Mouse (Mus musculus): Measurements from ENCODE around the gene Sprtn. TPM values are rescaled to one million over a fixed set of nuclear protein-coding genes. Genes with fewer than 3 reads are reported as not detected.

Gene Sprtn
- 10.7 and 16.8 TPM in 2 replicates for total RNA-seq (2012; rRNA removed)

DNA sequence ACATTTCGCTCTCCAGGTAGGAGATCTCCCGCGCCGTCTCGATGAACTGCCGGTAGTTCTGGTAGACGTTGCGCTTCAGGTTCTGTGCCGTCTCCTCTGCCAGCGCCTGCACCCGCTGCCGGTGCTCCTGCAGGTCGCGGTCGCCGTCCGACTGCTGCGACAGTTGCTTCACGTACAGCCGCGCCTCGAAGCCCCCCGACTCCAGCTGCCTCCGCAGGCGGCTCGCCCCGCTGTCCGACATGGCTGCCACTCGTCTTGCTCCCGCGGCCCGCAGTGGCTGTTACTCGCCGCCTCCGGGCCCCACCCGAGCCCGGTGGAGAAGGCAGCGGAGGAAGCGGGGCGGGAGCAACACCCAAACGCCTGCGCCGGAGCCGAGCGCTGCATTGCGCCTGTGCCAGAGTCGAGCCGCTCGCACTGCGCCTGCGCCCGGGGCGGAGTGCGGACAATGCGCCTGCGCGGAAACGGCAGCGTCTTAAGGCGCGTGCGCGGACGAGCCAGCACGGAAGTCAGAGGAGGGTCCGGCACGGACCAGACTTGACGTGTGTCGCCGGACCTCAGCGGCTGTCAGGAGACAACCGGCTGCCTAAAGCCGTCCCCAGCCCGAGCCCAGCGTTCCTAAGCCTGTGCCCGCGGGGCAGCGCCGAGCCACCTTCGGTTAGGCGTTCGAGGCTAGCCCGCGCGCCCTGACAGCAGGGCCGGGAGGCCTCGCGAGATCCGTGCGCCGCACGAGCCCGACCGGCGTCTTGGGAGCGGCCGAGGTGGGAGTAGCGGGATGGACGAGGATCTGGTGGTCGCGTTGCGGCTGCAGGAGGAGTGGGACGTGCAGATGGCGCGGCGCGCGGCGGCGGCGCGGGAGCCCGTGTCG is at the start of gene Sprtn, which contains the start of gene Exoc8:
TSS of gene Sprtn (plus strand) at position 501 of the 865 bp plus-strand sequence.
TSS of gene Exoc8 (minus strand) at position 320 of the 865 bp plus-strand sequence.
- TF ChIP-seq HCFC1 (IDR thresholded peaks at IDR 0.05; ENCODE audit: borderline replicate concordance, insufficient read depth, low read length), result peak; percentile 16
- no peak for TF ChIP-seq ZC3H11A (IDR thresholded peaks at IDR 0.05; ENCODE audit: borderline replicate concordance, low read depth, low read length)
- TF ChIP-seq ZNF384 (IDR thresholded peaks at IDR 0.05; ENCODE audit: low read depth, low read length), result no peak
- peak; percentile 93 for TF ChIP-seq CHD2 (IDR thresholded peaks at IDR 0.05; ENCODE audit: low read depth, low read length)
- no peak for TF ChIP-seq MAFK (IDR thresholded peaks at IDR 0.05; ENCODE audit: insufficient read depth, low read depth, low read length)
- H3K4me3 ChIP-seq (ENCODE audit: insufficient read depth in 1 of 2, low read depth in 1 of 2, low read length in 2 of 2, poor library complexity in 1 of 2, severe bottlenecking in 1 of 2), result peak within 1 kb of the TSS; percentile 73 to 95
- no peaks in the 10 kb centered on the region for H3K9me3 ChIP-seq (ENCODE audit: control insufficient read depth, insufficient read depth, low read depth, low read length)
- H3K27ac ChIP-seq (ENCODE audit: insufficient read depth, low read depth, low read length, poor library complexity, severe bottlenecking), result no peak within 1 kb of the TSS
- DNase-seq (ENCODE audit: low read depth, low spot score), result peak; percentile 86
- H3K36me3 ChIP-seq (ENCODE audit: control insufficient read depth, insufficient read depth, low read length, poor library complexity, severe bottlenecking), result peaks cover 36% of the 10 kb centered on the region
- H3K4me1 ChIP-seq (ENCODE audit: control insufficient read depth in 2 of 2, insufficient read depth in 2 of 2, low read length in 2 of 2, poor library complexity in 1 of 2), result peaks cover 0 to 14% of the 10 kb centered on the region in 2 experiments; a peak in 2 of 4 replicates
- in situ Hi-C loops (cut with MboI; ENCODE audit: low sequenced_read_pairs in 2 of 2, unreplicated experiment in 2 of 2), result no loop called here
- peak within 1 kb of the TSS; percentile 93 for H3K9ac ChIP-seq (ENCODE audit: insufficient read depth, low read depth, low read length, poor library complexity, severe bottlenecking)

DNA sequence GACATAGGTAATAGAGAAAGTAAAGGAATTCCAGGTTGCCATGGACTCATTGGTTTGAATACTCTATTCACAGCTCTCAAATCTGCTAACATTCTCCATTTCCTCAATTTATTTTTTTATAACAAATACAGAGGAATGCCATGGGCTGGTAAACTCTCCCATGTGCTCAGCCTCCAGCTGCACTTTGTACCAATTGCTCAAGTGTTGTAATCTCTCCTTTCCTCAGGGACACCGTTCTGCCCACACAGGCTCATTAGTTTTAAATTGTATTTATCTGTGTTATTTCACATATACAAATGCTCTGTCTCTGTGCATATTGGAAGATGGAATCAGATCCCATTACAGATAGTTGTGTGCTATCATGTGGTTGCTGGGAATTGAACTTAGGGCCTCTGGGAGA is 44.2 kb upstream of the Sprtn start:
- no peak for TF ChIP-seq ZC3H11A (IDR thresholded peaks at IDR 0.05; ENCODE audit: borderline replicate concordance, low read depth, low read length)
- no peak for TF ChIP-seq CHD2 (IDR thresholded peaks at IDR 0.05; ENCODE audit: low read depth, low read length)
- TF ChIP-seq HCFC1 (IDR thresholded peaks at IDR 0.05; ENCODE audit: borderline replicate concordance, insufficient read depth, low read length), result no peak
- no peak for TF ChIP-seq MAFK (IDR thresholded peaks at IDR 0.05; ENCODE audit: insufficient read depth, low read depth, low read length)
- TF ChIP-seq ZNF384 (IDR thresholded peaks at IDR 0.05; ENCODE audit: low read depth, low read length), result no peak
- no peak overlapping the region for H3K9ac ChIP-seq (ENCODE audit: insufficient read depth, low read depth, low read length, poor library complexity, severe bottlenecking)
- H3K4me1 ChIP-seq (ENCODE audit: control insufficient read depth in 2 of 2, insufficient read depth in 2 of 2, low read length in 2 of 2, poor library complexity in 1 of 2), result no peaks in the 10 kb centered on the region
- DNase-seq (ENCODE audit: low read depth, low spot score), result no peak
- no peak overlapping the region for H3K27ac ChIP-seq (ENCODE audit: insufficient read depth, low read depth, low read length, poor library complexity, severe bottlenecking)
- H3K9me3 ChIP-seq (ENCODE audit: control insufficient read depth, insufficient read depth, low read depth, low read length), result no peaks in the 10 kb centered on the region
- H3K36me3 ChIP-seq (ENCODE audit: control insufficient read depth, insufficient read depth, low read length, poor library complexity, severe bottlenecking), result peaks cover 11% of the 10 kb centered on the region
- no peak overlapping the region for H3K4me3 ChIP-seq (ENCODE audit: insufficient read depth in 1 of 2, low read depth in 1 of 2, low read length in 2 of 2, poor library complexity in 1 of 2, severe bottlenecking in 1 of 2)
- in situ Hi-C loops (cut with MboI; ENCODE audit: low sequenced_read_pairs in 2 of 2, unreplicated experiment in 2 of 2), result no loop called here

DNA sequence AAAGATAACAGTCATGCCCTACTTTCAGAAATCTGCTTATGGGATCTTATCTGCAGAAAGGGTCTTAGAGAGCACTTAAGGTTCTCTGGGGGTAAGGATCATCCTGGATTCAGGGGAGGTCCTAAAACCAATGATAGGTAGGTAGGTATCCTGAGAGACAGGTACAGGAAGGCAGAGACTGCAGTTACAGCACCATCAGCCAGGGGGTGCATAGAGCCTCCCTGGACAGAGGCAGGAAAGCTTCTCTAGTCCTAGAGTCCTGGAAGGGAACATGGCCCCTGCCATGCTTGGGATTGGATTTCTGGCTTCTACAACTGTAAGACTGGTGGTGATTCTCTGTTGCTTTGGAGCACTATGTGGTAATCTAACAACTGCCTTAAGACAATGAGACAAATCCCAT is 38.2 kb upstream of the Sprtn start:
- no peak overlapping the region for H3K9ac ChIP-seq (ENCODE audit: insufficient read depth, low read depth, low read length, poor library complexity, severe bottlenecking)
- H3K27ac ChIP-seq (ENCODE audit: insufficient read depth, low read depth, low read length, poor library complexity, severe bottlenecking), result no peak overlapping the region
- H3K9me3 ChIP-seq (ENCODE audit: control insufficient read depth, insufficient read depth, low read depth, low read length), result no peaks in the 10 kb centered on the region
- H3K36me3 ChIP-seq (ENCODE audit: control insufficient read depth, insufficient read depth, low read length, poor library complexity, severe bottlenecking), result peaks cover 30% of the 10 kb centered on the region
- in situ Hi-C loops (cut with MboI; ENCODE audit: low sequenced_read_pairs in 2 of 2, unreplicated experiment in 2 of 2), result no loop called here
- DNase-seq (ENCODE audit: low read depth, low spot score), result peak; percentile 36
- no peak for TF ChIP-seq ZNF384 (IDR thresholded peaks at IDR 0.05; ENCODE audit: low read depth, low read length)
- TF ChIP-seq CHD2 (IDR thresholded peaks at IDR 0.05; ENCODE audit: low read depth, low read length), result no peak
- TF ChIP-seq MAFK (IDR thresholded peaks at IDR 0.05; ENCODE audit: insufficient read depth, low read depth, low read length), result no peak
- TF ChIP-seq HCFC1 (IDR thresholded peaks at IDR 0.05; ENCODE audit: borderline replicate concordance, insufficient read depth, low read length), result no peak
- no peak for TF ChIP-seq ZC3H11A (IDR thresholded peaks at IDR 0.05; ENCODE audit: borderline replicate concordance, low read depth, low read length)
- H3K4me1 ChIP-seq (ENCODE audit: control insufficient read depth in 2 of 2, insufficient read depth in 2 of 2, low read length in 2 of 2, poor library complexity in 1 of 2), result peaks cover 0 to 5% of the 10 kb centered on the region in 2 experiments; a peak in 1 of 4 replicates
- H3K4me3 ChIP-seq (ENCODE audit: insufficient read depth in 1 of 2, low read depth in 1 of 2, low read length in 2 of 2, poor library complexity in 1 of 2, severe bottlenecking in 1 of 2), result no peak overlapping the region

DNA sequence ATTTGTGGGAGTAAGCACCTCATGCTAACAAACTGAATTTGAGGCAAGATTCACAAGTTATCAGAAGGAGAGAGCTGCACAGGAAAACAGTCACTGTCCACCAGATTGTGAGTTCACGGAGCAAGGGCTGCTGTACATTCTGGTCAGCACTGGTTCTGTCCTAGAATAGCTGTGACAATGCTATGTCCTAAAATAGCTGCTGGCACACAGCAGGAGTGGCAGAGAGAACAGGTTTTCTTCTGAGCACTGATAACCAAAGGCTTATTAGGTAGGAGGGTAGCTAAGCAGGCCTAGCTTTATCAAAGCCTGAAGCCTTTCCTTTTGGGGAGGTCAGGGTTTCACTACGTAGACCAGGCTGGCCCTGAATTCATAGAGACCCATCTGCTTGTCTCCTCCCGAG is 37.5 kb upstream of the Sprtn start:
- Histone ChIP-seq H3K4me3 (ENCODE audit: insufficient read depth in 1 of 2, low read depth in 1 of 2, low read length in 2 of 2, poor library complexity in 1 of 2, severe bottlenecking in 1 of 2) (no peak overlapping the region), H3K27ac (ENCODE audit: insufficient read depth, low read depth, low read length, poor library complexity, severe bottlenecking) (no peak overlapping the region), H3K36me3 (ENCODE audit: control insufficient read depth, insufficient read depth, low read length, poor library complexity, severe bottlenecking) (peaks cover 27% of the 10 kb centered on the region), H3K9ac (ENCODE audit: insufficient read depth, low read depth, low read length, poor library complexity, severe bottlenecking) (no peak overlapping the region), H3K9me3 (ENCODE audit: control insufficient read depth, insufficient read depth, low read depth, low read length) (no peaks in the 10 kb centered on the region), H3K4me1 (ENCODE audit: control insufficient read depth in 2 of 2, insufficient read depth in 2 of 2, low read length in 2 of 2, poor library complexity in 1 of 2) (peaks cover 0 to 5% of the 10 kb centered on the region in 2 experiments; a peak in 1 of 4 replicates)
- DNase-seq (ENCODE audit: low read depth, low spot score), result no peak
- in situ Hi-C loops (cut with MboI; ENCODE audit: low sequenced_read_pairs in 2 of 2, unreplicated experiment in 2 of 2), result no loop called here
- TF ChIP-seq CHD2 (IDR thresholded peaks at IDR 0.05; ENCODE audit: low read depth, low read length) (no peak), ZC3H11A (IDR thresholded peaks at IDR 0.05; ENCODE audit: borderline replicate concordance, low read depth, low read length) (no peak), ZNF384 (IDR thresholded peaks at IDR 0.05; ENCODE audit: low read depth, low read length) (no peak), MAFK (IDR thresholded peaks at IDR 0.05; ENCODE audit: insufficient read depth, low read depth, low read length) (no peak), HCFC1 (IDR thresholded peaks at IDR 0.05; ENCODE audit: borderline replicate concordance, insufficient read depth, low read length) (no peak)

Measured in ES-E14 (cell line).